Mouse (Mus musculus): ENCODE results near the gene Agbl4.

Gene Agbl4

GRCm38 (mm10) chr4:111294528-111295241 is 897.2 kb downstream of the Agbl4 start:
- WGBS, result 77% methylated on average over 3 of the region's 3 CpGs

GRCm38 (mm10) chr4:111306518-111306917 is 909.1 kb downstream of the Agbl4 start:
- 32% methylated on average over 1 of the region's 1 CpGs for WGBS

- 44% methylated on average over 7 of the region's 7 CpGs for WGBS
Measured at GRCm38 (mm10) chr4:111307166-111307565, 909.7 kb downstream of the Agbl4 start.

GRCm38 (mm10) chr4:111307633-111308032 is 910.2 kb downstream of the Agbl4 start:
- WGBS, result 36% methylated on average over 5 of the region's 5 CpGs

GRCm38 (mm10) chr4:111308572-111309288 is 911.3 kb downstream of the Agbl4 start:
- 66% methylated on average over 3 of the region's 3 CpGs for WGBS

- 32% methylated on average over 11 of the region's 11 CpGs for WGBS
Measured at GRCm38 (mm10) chr4:111327094-111327493, 929.6 kb downstream of the Agbl4 start.

GRCm38 (mm10) chr4:111327760-111328373 is 930.4 kb downstream of the Agbl4 start:
- 46% methylated on average over 11 of the region's 11 CpGs for WGBS

- 74% methylated on average over 4 of the region's 4 CpGs for WGBS
Measured at GRCm38 (mm10) chr4:111329501-111329900, 932.0 kb downstream of the Agbl4 start.

- WGBS, result 63% methylated on average over 4 of the region's 4 CpGs
Measured at GRCm38 (mm10) chr4:111332864-111333263, 935.4 kb downstream of the Agbl4 start.

- 61% methylated on average over 4 of the region's 4 CpGs for WGBS
Measured at GRCm38 (mm10) chr4:111349965-111350364, 952.5 kb downstream of the Agbl4 start.

- 73% methylated on average over 6 of the region's 6 CpGs for WGBS
Measured at GRCm38 (mm10) chr4:111350615-111351525, 953.4 kb downstream of the Agbl4 start.

GRCm38 (mm10) chr4:111356584-111357115 is 959.2 kb downstream of the Agbl4 start:
- 79% methylated on average over 4 of the region's 4 CpGs for WGBS

- 80% methylated on average over 3 of the region's 3 CpGs for WGBS
Measured at GRCm38 (mm10) chr4:111357176-111357575, 959.7 kb downstream of the Agbl4 start.

- WGBS, result 48% methylated on average over 2 of the region's 2 CpGs
Measured at GRCm38 (mm10) chr4:111364199-111364598, 966.7 kb downstream of the Agbl4 start.

GRCm38 (mm10) chr4:111367771-111368170 is 970.3 kb downstream of the Agbl4 start:
- WGBS, result 77% methylated on average over 2 of the region's 2 CpGs

GRCm38 (mm10) chr4:111378071-111378470 is 980.6 kb downstream of the Agbl4 start:
- 93% methylated on average over 3 of the region's 3 CpGs for WGBS

- 94% methylated on average over 2 of the region's 2 CpGs for WGBS
Measured at GRCm38 (mm10) chr4:111383101-111383500, 985.6 kb downstream of the Agbl4 start.

- 62% methylated on average over 2 of the region's 2 CpGs for WGBS
Measured at GRCm38 (mm10) chr4:111400676-111401075, 1003.2 kb downstream of the Agbl4 start.

- 25% methylated on average over 1 of the region's 1 CpGs for WGBS
Measured at GRCm38 (mm10) chr4:111403243-111403642, 1005.8 kb downstream of the Agbl4 start.

- 91% methylated on average over 4 of the region's 4 CpGs for WGBS
Measured at GRCm38 (mm10) chr4:111410731-111411130, 1013.3 kb downstream of the Agbl4 start.

GRCm38 (mm10) chr4:111414399-111414798 is 1016.9 kb downstream of the Agbl4 start:
- 2% methylated on average over 6 of the region's 6 CpGs for WGBS

All from cerebral cortex, adult 2 months (tissue).